Mouse (Mus musculus): ENCODE measurements around the gene Gbp6. TPM values are rescaled to one million over a fixed set of nuclear protein-coding genes. Genes with fewer than 3 reads are reported as not detected.
"Not testable (repeated sequence)": the region's sequence is repeated elsewhere in the genome, so short reads cannot be mapped to it uniquely, and the experiment has no call there.

Gene Gbp6
- polyA plus RNA-seq, 1 experiment from 2014 or later: 2.3 TPM

GRCm38 (mm10) chr5:105239483-105240047 is 53.9 kb downstream of the Gbp6 start, which contains the start of gene Gbp10:
Gbp10 (minus strand) TSS chr5:105239533.
- not testable (repeated sequence) for H3K4me2 ChIP-seq; ATAC-seq (replicated peaks; ENCODE audit: insufficient number of reproducible peaks, low FRiP score, low TSS enrichment); H3K4me1 ChIP-seq (ENCODE audit: control insufficient read depth, insufficient read depth, low read length)

GRCm38 (mm10) chr5:105238402-105238801 is 55.1 kb downstream of the Gbp6 start:
- ATAC-seq (replicated peaks; ENCODE audit: insufficient number of reproducible peaks, low FRiP score, low TSS enrichment); H3K36me3 ChIP-seq (ENCODE audit: control insufficient read depth, insufficient read depth, low read length); H3K4me2 ChIP-seq; H3K9ac ChIP-seq (ENCODE audit: low read depth, low read length); H3K4me3 ChIP-seq (ENCODE audit: low read depth, low read length); H3K27ac ChIP-seq (ENCODE audit: low read depth, low read length); H3K27me3 ChIP-seq (ENCODE audit: control insufficient read depth, insufficient read depth, low read length); H3K9me3 ChIP-seq (replicated peaks; ENCODE audit: control insufficient read depth, low read length); H3K4me1 ChIP-seq (ENCODE audit: control insufficient read depth, insufficient read depth, low read length): not testable (repeated sequence)
- WGBS (ENCODE audit: insufficient replicate concordance): 81% methylated on average over 1 of the region's 1 CpGs

More at GRCm38 (mm10) chr5:105239483-105240047, 53.9 kb downstream of the Gbp6 start, which contains the start of gene Gbp10:
- H3K9me3 ChIP-seq (replicated peaks; ENCODE audit: control insufficient read depth, low read length); H3K27ac ChIP-seq (ENCODE audit: low read depth, low read length); H3K36me3 ChIP-seq (ENCODE audit: control insufficient read depth, insufficient read depth, low read length); H3K9ac ChIP-seq (ENCODE audit: low read depth, low read length); H3K27me3 ChIP-seq (ENCODE audit: control insufficient read depth, insufficient read depth, low read length); H3K4me3 ChIP-seq (ENCODE audit: low read depth, low read length): not testable (repeated sequence)

- H3K4me2 ChIP-seq; H3K27ac ChIP-seq (ENCODE audit: low read depth, low read length); H3K4me1 ChIP-seq (ENCODE audit: control insufficient read depth, insufficient read depth, low read length); H3K36me3 ChIP-seq (ENCODE audit: control insufficient read depth, insufficient read depth, low read length); ATAC-seq (replicated peaks; ENCODE audit: insufficient number of reproducible peaks, low FRiP score, low TSS enrichment); H3K9ac ChIP-seq (ENCODE audit: low read depth, low read length); H3K27me3 ChIP-seq (ENCODE audit: control insufficient read depth, insufficient read depth, low read length); H3K4me3 ChIP-seq (ENCODE audit: low read depth, low read length); H3K9me3 ChIP-seq (replicated peaks; ENCODE audit: control insufficient read depth, low read length): not testable (repeated sequence)
- WGBS (ENCODE audit: insufficient replicate concordance): 81% methylated on average over 3 of the region's 3 CpGs
Measured at GRCm38 (mm10) chr5:105236040-105236439, 57.5 kb downstream of the Gbp6 start.

Other genes starting within 250 kb of the Gbp6 start
- gene Gbp9, start 154.2 kb downstream of the Gbp6 start, polyA plus RNA-seq (2014; fragmentation: Nextera tagmentation; extraction: Ambion mirVana): 3.4 and 3.9 TPM in 2 replicates
- 0.93 and 1.6 TPM in 2 replicates for gene Gbp8, start 154.2 kb downstream of the Gbp6 start, polyA plus RNA-seq (2014; fragmentation: Nextera tagmentation; extraction: Ambion mirVana)
- gene Gbp4, start 154.1 kb downstream of the Gbp6 start, polyA plus RNA-seq (2014; fragmentation: Nextera tagmentation; extraction: Ambion mirVana): 4.4 and 7.6 TPM in 2 replicates
- not detected in 2 replicates for gene Gbp10, start 54.2 kb downstream of the Gbp6 start, polyA plus RNA-seq (2014; fragmentation: Nextera tagmentation; extraction: Ambion mirVana)
- not detected in 2 replicates for gene Gm43302, start within 50 bp of the Gbp6 start, polyA plus RNA-seq (2014; fragmentation: Nextera tagmentation; extraction: Ambion mirVana)
- gene Lrrc8b, start 122.1 kb upstream of the Gbp6 start, polyA plus RNA-seq (2014; fragmentation: Nextera tagmentation; extraction: Ambion mirVana): 6.2 and 8.0 TPM in 2 replicates
- 32.5 and 33.5 TPM in 2 replicates for gene Lrrc8c, start 225.7 kb upstream of the Gbp6 start, polyA plus RNA-seq (2014; fragmentation: Nextera tagmentation; extraction: Ambion mirVana)